Mouse (Mus musculus) olfactory bulb, adult 2 months (tissue): Measurements from ENCODE around the gene Hoxb8.

Experiments used
- CTCF ChIP-seq: fragments of 200-500 bp; IDR thresholded peaks from 2 replicates; pipeline ENCODE4 v1.5.1; 2012; ENCODE audit warnings: low read depth, mild to moderate bottlenecking, low read length, moderate library complexity; ENCODE audit not compliant: insufficient read depth
- POLR2A ChIP-seq: fragments of 200-500 bp; IDR thresholded peaks from 2 replicates; pipeline ENCODE4 v1.6.1; 2012; ENCODE audit warnings: mild to moderate bottlenecking, low read depth, low read length, moderate library complexity; ENCODE audit not compliant: insufficient read depth

DNA sequence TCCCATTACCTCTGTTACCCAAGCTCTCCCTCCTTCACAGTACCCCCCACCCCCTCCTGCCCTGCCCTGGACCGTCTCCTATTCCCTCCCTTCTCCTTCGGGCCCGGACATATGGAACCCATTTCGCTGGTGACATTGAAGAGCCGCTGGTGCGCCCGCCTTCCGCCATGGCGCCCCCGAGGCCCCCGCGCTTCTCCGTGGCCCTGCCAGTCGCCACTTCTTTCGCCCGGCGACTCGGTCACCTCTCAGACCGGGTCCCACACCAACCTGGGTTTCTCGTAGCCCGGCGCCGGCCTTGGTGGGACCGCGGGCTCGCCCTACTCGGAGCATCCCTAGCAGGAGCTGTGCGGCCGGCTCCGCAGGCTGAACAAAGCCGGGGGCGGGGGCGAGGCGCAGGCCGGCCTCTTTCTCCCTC, 50.9 kb downstream of the Hoxb8 start:
- TF ChIP-seq CTCF (no peak), POLR2A (no peak)
